Mouse (Mus musculus) left cerebral cortex, postnatal 36 days (tissue): ENCODE measurements around the gene Brdt. TPM values are rescaled to one million over a fixed set of nuclear protein-coding genes. Genes with fewer than 3 reads are reported as not detected.

Experiments used
- DNase-seq, 2 experiments: peaks; one replicate each; pipeline ENCODE4 v3.0.0; 2021 to 2022; ENCODE audit warnings: low spot score in 2 of 2, mixed read lengths in 1 of 2
- intact Hi-C: fragments of 180-260 bp; cut with DNase I; formaldehyde crosslinking; loops from one replicate; pipeline ENCODE4 v1.15.1; 2025
- total RNA-seq, 2 experiments: library from RNA; stranded (reverse); gene quantifications; 2 replicates each; pipeline ENCODE4 v1.2.3; 2021

Brdt gene
- total RNA-seq = 10 to 100 TPM; 13.9 to 14.6 TPM

DNA sequence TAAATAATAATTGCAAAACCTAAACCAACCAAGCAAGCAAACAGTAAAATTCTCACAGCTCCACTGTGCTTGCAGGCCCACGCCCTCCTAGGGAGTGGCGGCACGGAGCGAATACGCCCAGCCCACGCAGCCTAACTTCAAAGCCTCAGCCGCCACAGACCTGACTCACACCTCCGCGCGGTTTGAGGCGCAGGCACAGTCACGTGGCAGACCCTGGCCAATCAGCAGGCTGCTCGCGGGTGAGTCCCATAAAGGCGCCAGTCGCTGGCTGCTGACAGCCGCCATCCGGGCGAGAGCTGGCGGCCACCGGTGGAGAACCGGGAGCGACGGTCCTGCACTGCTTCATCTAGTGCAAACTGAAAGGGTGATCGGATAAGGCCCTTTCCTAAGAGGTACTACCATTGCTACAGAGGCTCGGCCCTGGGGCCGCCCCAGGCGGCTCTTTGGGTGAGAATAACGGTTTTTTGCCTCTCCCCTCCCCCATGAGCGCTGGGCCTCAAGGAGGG is at the start of gene Brdt:
TSS of gene Brdt (plus strand) at position 244 of the 506 bp plus-strand sequence.
- intact Hi-C loops = no loop called here
- DNase-seq = no peak

- DNase-seq = peak in 1 of 2 experiments; percentile 14
These were observed 48.2 kb upstream of the Brdt start for GRCm38 (mm10) chr5:107282561-107283307.

GRCm38 (mm10) chr5:107283935-107284524 is 46.9 kb upstream of the Brdt start:
- intact Hi-C loops = loop anchor here (10.0 kb wide), 2 partner anchors 139 to 199 kb away; no protein-coding TSS in a partner anchor

More at GRCm38 (mm10) chr5:107282561-107283307, 48.2 kb upstream of the Brdt start:
- intact Hi-C loops = loop anchor here (10.0 kb wide), 2 partner anchors 138 to 198 kb away; no protein-coding TSS in a partner anchor

GRCm38 (mm10) chr5:107285563-107285962 is 45.4 kb upstream of the Brdt start:
- intact Hi-C loops = loop anchor here (10.0 kb wide), 2 partner anchors 141 to 201 kb away; no protein-coding TSS in a partner anchor
- no peak for DNase-seq

More at GRCm38 (mm10) chr5:107283935-107284524, 46.9 kb upstream of the Brdt start:
- no peak for DNase-seq

DNA sequence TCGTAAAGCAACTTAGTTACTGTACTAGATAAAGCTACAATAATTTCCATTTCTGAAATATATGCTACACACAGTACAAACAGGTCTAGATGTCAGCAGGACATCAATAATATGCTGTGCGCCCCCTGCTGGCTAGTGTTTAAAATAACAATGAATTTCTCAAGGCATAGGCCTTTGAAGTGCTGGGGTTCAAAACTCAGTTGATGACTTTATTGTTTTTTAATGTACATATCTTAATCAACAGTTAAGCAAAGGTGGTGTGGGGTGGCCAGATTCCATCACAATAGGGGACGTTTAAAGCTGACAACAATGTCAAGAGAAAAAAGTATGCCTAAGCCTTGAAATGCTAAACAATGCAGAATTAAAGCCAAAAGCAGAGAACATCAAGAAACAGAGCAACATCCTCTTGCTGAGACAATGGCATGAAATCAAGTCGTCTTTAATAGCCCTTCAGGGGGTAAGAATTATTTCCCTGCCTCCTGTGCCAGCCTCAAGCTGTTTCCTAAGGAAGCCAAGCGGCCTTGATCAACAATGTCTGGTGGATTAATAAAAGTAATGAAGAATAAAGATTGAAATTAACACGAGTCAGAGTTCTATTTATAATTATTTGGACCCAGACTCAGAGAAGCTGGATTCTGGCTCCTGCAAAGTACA is 43.6 kb upstream of the Brdt start:
- intact Hi-C loops = loop anchor here (1.0 to 10.0 kb wide), 3 partner anchors 143 to 291 kb away; no protein-coding TSS in a partner anchor
- DNase-seq = peak in 1 of 2 experiments; percentile 24

DNA sequence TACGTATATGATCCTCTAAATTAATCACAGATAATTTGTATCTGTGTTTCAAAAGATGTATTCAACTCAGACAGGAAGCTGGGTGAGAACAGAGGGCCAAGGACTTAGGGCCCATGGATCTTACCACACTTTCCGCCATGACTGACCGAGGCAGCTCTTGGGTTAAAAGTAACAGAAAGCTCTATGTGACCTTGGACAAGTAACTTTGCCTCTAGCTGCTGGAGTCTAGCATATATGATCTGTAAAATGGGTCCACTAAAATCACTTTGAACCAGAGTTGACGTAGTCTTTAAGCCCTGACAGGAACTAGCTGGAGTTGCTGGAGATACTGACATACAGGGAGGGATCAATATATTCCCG is 43.1 kb upstream of the Brdt start:
- intact Hi-C loops = loop anchor here (1.0 to 10.0 kb wide), 3 partner anchors 143 to 292 kb away; no protein-coding TSS in a partner anchor

DNA sequence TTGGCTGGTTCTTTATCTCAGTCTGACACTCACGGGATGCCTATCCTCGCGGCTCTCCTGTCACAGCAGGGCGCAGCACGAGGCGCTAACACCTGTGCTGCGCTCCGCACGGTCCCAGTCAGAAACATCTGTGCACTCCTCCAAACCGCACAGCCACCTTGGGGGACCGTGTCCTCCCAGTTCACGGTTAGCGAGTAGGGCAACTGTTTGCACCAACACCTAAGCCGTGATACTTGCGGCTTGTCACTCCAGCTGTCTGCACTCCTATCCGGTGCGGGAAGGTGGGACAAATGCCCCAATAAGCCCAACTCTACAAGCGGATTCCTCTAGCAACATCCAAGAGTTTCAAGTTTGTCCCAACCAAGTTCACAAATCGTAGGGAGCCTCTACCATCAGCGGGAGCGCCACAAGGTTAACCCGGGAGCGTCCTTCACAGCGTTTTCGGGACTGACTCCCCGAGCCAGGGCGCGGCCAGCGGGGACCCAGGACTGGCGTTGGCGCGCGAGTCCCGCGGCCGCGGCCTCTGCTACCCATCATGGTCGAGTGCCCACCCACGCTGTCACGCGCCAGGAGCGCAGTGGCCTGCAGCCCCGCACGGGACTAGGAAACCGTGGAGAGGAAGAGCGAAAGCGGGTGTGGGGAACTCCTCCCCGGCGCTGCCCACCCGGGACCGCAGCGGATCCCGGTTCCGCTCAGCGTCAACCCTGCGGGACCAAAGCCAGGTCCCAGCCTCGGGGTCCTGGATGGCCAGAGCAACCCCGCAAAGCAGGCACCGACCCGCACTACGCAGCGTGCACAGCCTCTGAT is 42.3 kb upstream of the Brdt start:
- peak; percentile 49 to 59 for DNase-seq
- intact Hi-C loops = loop anchor here (10.0 kb wide), 2 partner anchors 144 to 204 kb away; no protein-coding TSS in a partner anchor

More for the DNA sequence above, 43.1 kb upstream of the Brdt start:
- no peak for DNase-seq

DNA sequence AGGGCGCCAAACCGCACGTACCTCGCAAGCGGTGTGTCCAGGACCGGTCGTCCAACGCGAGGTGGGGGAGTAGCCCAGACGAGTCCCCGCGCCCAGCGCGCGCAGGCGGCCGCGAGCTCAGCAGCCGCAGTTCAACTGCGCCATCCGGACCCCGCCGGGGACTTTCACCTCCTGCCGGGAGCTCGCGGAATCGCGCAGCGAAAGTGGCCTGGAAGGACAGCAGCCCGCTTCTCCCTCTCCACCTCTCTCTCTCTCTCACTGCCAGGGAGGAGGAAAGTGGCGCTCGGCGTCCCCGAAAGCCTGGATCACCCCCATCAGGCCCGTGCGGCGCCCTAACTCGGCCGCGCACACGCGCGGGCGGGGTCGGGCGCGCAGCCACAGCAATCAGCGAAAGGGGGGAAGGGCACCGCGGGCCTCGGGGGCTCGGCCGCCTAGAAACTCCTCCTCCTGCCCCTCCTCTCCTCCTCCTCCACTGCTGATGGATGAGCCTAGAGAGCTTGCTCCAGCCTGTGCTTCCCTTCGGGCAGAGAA is 41.7 kb upstream of the Brdt start, which contains the start of gene Tgfbr3:
TSS of gene Tgfbr3 (minus strand) at position 396 of the 531 bp plus-strand sequence.
- intact Hi-C loops = loop anchor here (10.0 kb wide), 2 partner anchors 144 to 204 kb away; no protein-coding TSS in a partner anchor
- peak; percentile 59 to 73 for DNase-seq

GRCm38 (mm10) chr5:107289986-107290385 is 41.0 kb upstream of the Brdt start:
- DNase-seq = no peak
- intact Hi-C loops = loop anchor here (10.0 kb wide), 2 partner anchors 145 to 205 kb away; no protein-coding TSS in a partner anchor

DNA sequence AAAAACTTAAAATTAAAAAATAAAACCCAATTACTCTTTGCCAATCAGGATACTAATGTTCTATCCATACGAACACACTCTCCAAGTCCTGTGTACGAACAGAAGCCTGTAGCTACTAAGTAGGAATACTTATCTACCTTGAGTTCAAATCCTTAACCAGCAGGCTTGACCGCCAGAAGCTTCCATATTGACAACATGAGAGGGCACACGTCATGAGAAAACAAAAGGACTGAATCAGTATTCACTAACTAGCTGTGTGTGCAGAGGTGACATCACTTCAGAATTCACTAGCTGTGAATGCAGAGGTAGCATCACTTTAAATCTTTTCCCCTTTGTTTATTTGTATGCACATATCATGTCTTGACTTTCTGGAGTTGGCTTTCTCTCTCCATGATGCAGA is 36.9 kb upstream of the Brdt start:
- intact Hi-C loops = no loop called here
- no peak for DNase-seq

- intact Hi-C loops = no loop called here
These were observed 35.7 kb upstream of the Brdt start for GRCm38 (mm10) chr5:107295061-107295816.

GRCm38 (mm10) chr5:107295817-107296511 is 35.0 kb upstream of the Brdt start:
- no peak for DNase-seq
- intact Hi-C loops = no loop called here

More at GRCm38 (mm10) chr5:107295061-107295816, 35.7 kb upstream of the Brdt start:
- no peak for DNase-seq

GRCm38 (mm10) chr5:107296512-107297322 is 34.2 kb upstream of the Brdt start:
- DNase-seq = no peak
- intact Hi-C loops = no loop called here

DNA sequence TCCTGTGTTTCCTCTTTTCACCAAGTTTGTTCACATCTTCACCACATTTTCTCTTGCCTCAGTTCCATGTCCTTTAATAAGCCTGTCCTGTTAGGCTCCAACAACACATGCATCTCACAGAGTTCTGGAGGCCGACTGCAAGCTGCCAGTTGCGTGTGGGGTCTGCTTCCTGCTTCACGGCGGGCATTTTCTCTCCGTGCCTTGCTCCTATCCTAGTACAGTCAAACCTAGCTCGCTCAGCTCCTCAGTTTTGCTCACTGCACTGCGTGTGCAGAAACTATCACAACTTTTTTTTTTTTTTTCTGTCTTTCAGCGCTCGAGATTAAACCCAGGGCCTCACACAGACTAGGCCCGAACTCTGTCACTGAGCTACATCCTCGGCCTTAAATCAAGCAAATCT is 32.1 kb upstream of the Brdt start:
- intact Hi-C loops = no loop called here
- no peak for DNase-seq

GRCm38 (mm10) chr5:107303350-107303861 is 27.6 kb upstream of the Brdt start:
- no peak for DNase-seq
- intact Hi-C loops = no loop called here

DNA sequence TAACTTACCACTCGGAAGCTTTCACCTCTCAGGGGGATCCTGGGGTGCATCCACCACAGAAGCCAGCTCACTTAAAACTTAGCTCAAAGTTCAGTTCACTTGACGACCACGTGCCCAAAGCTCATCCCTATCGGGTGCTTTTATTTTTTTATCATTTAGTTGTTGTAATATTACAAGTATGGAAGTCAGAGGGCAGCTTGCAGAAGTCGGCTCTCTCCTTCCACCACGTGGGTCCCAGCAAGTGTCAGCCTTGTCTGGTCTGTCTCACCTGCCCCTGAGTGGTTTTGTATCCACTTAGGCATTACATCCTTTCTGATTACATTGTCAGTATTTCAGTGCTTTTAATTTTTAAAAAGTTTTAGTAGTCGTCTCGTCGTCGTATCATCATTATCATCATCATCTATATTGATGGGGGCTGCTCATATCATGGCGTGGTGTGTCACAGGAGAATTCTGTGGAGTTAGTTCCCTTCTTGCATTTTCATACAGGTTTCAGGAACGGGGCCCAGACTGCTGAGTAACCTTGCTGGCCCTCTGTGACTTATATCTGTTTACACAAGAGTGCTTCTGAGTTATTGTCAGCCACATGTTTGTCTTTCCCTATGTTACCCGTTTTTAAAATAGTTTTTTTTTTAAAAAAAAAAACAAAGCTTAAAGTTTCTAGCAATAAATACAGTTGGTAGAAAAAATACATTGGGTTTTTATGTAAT is 26.7 kb upstream of the Brdt start:
- DNase-seq = no peak
- intact Hi-C loops = no loop called here
